Mouse (Mus musculus): ENCODE data around the gene Rusc1. TPM values are rescaled to one million over a fixed set of nuclear protein-coding genes. Genes with fewer than 3 reads are reported as not detected.

Rusc1 gene
- polyA plus RNA-seq (2015; fragmentation: Illumina TruSeq; extraction: RNeasy Lipid Tissue Mini Kit (QIAGEN cat#74804); ENCODE audit: low read depth, low replicate concordance) = 130 TPM

DNA sequence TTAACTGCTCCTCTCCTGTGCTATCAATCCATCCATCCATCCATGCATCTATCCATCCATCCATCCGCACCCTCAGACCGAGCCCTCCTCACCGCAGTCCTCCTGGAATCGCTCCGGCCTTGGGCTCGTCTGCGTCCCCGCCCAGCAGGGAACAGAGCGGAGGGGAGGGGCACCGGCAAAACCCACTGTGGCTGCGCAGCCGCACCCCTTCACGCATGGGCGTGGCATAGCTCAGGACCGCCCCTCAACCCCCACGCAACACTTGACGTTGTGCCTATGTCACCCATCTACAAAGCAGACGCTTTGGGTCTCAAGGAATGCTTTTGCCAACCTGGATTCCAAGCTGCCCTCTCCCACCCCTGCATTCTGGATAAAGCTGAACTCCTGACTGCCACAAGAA lies at the start of gene Rusc1:
TSS of gene Rusc1 (minus strand) at position 137 of the 400 bp plus-strand sequence.

GRCm38 (mm10) chr3:89135958-89136357 lies 42.8 kb upstream of the Rusc1 start, which contains the start of gene Pklr:
Gene Pklr, plus strand, starts transcription at chr3:89136142.

GRCm38 (mm10) chr3:89101812-89102494 lies 8.8 kb upstream of the Rusc1 start, which contains the start of gene Fdps:
Gene Fdps, minus strand, starts transcription at chr3:89101959.

GRCm38 (mm10) chr3:89100811-89101210 lies 7.7 kb upstream of the Rusc1 start, which contains the start of gene Gm43738:
Gene Gm43738, minus strand, starts transcription at chr3:89101099.

Other genes starting within 250 kb of the Rusc1 start
- 20.6 TPM for gene Msto1, start 179.3 kb downstream of the Rusc1 start, polyA plus RNA-seq (2015; fragmentation: Illumina TruSeq; extraction: RNeasy Lipid Tissue Mini Kit (QIAGEN cat#74804); ENCODE audit: low read depth, low replicate concordance)
- 33.9 TPM for gene Ash1l, start 142.7 kb downstream of the Rusc1 start, polyA plus RNA-seq (2015; fragmentation: Illumina TruSeq; extraction: RNeasy Lipid Tissue Mini Kit (QIAGEN cat#74804); ENCODE audit: low read depth, low replicate concordance)
- 140 TPM for gene Dap3, start 142.1 kb downstream of the Rusc1 start, polyA plus RNA-seq (2015; fragmentation: Illumina TruSeq; extraction: RNeasy Lipid Tissue Mini Kit (QIAGEN cat#74804); ENCODE audit: low read depth, low replicate concordance)
- gene Gm43738, start 7.8 kb upstream of the Rusc1 start, polyA plus RNA-seq (2015; fragmentation: Illumina TruSeq; extraction: RNeasy Lipid Tissue Mini Kit (QIAGEN cat#74804); ENCODE audit: low read depth, low replicate concordance) = not detected
- gene Fdps, start 8.6 kb upstream of the Rusc1 start, polyA plus RNA-seq (2015; fragmentation: Illumina TruSeq; extraction: RNeasy Lipid Tissue Mini Kit (QIAGEN cat#74804); ENCODE audit: low read depth, low replicate concordance) = 98.7 TPM
- not detected for gene Pklr, start 42.8 kb upstream of the Rusc1 start, polyA plus RNA-seq (2015; fragmentation: Illumina TruSeq; extraction: RNeasy Lipid Tissue Mini Kit (QIAGEN cat#74804); ENCODE audit: low read depth, low replicate concordance)
- gene Hcn3, start 66.9 kb upstream of the Rusc1 start, polyA plus RNA-seq (2015; fragmentation: Illumina TruSeq; extraction: RNeasy Lipid Tissue Mini Kit (QIAGEN cat#74804); ENCODE audit: low read depth, low replicate concordance) = 8.9 TPM
- gene Clk2, start 71.5 kb upstream of the Rusc1 start, polyA plus RNA-seq (2015; fragmentation: Illumina TruSeq; extraction: RNeasy Lipid Tissue Mini Kit (QIAGEN cat#74804); ENCODE audit: low read depth, low replicate concordance) = 35.8 TPM
- 70.0 TPM for gene Scamp3, start 84.2 kb upstream of the Rusc1 start, polyA plus RNA-seq (2015; fragmentation: Illumina TruSeq; extraction: RNeasy Lipid Tissue Mini Kit (QIAGEN cat#74804); ENCODE audit: low read depth, low replicate concordance)
- gene Fam189b, start 89.8 kb upstream of the Rusc1 start, polyA plus RNA-seq (2015; fragmentation: Illumina TruSeq; extraction: RNeasy Lipid Tissue Mini Kit (QIAGEN cat#74804); ENCODE audit: low read depth, low replicate concordance) = 38.8 TPM
- gene Gba, start 109.6 kb upstream of the Rusc1 start, polyA plus RNA-seq (2015; fragmentation: Illumina TruSeq; extraction: RNeasy Lipid Tissue Mini Kit (QIAGEN cat#74804); ENCODE audit: low read depth, low replicate concordance) = 53.9 TPM
- gene Thbs3, start 121.9 kb upstream of the Rusc1 start, polyA plus RNA-seq (2015; fragmentation: Illumina TruSeq; extraction: RNeasy Lipid Tissue Mini Kit (QIAGEN cat#74804); ENCODE audit: low read depth, low replicate concordance) = 26.1 TPM
- 99.5 TPM for gene Mtx1, start 133.8 kb upstream of the Rusc1 start, polyA plus RNA-seq (2015; fragmentation: Illumina TruSeq; extraction: RNeasy Lipid Tissue Mini Kit (QIAGEN cat#74804); ENCODE audit: low read depth, low replicate concordance)
- 0.33 TPM for gene Muc1, start 135.7 kb upstream of the Rusc1 start, polyA plus RNA-seq (2015; fragmentation: Illumina TruSeq; extraction: RNeasy Lipid Tissue Mini Kit (QIAGEN cat#74804); ENCODE audit: low read depth, low replicate concordance)
- gene Krtcap2, start 152.7 kb upstream of the Rusc1 start, polyA plus RNA-seq (2015; fragmentation: Illumina TruSeq; extraction: RNeasy Lipid Tissue Mini Kit (QIAGEN cat#74804); ENCODE audit: low read depth, low replicate concordance) = 68.5 TPM
- 53.6 TPM for gene Trim46, start 153.0 kb upstream of the Rusc1 start, polyA plus RNA-seq (2015; fragmentation: Illumina TruSeq; extraction: RNeasy Lipid Tissue Mini Kit (QIAGEN cat#74804); ENCODE audit: low read depth, low replicate concordance)
- gene Dpm3, start 166.0 kb upstream of the Rusc1 start, polyA plus RNA-seq (2015; fragmentation: Illumina TruSeq; extraction: RNeasy Lipid Tissue Mini Kit (QIAGEN cat#74804); ENCODE audit: low read depth, low replicate concordance) = 107 TPM
- gene Slc50a1, start 177.3 kb upstream of the Rusc1 start, polyA plus RNA-seq (2015; fragmentation: Illumina TruSeq; extraction: RNeasy Lipid Tissue Mini Kit (QIAGEN cat#74804); ENCODE audit: low read depth, low replicate concordance) = 61.6 TPM
- 9.0 TPM for gene Efna1, start 187.8 kb upstream of the Rusc1 start, polyA plus RNA-seq (2015; fragmentation: Illumina TruSeq; extraction: RNeasy Lipid Tissue Mini Kit (QIAGEN cat#74804); ENCODE audit: low read depth, low replicate concordance)
- 43.7 TPM for gene Efna3, start 229.7 kb upstream of the Rusc1 start, polyA plus RNA-seq (2015; fragmentation: Illumina TruSeq; extraction: RNeasy Lipid Tissue Mini Kit (QIAGEN cat#74804); ENCODE audit: low read depth, low replicate concordance)
- gene Efna4, start 244.7 kb upstream of the Rusc1 start, polyA plus RNA-seq (2015; fragmentation: Illumina TruSeq; extraction: RNeasy Lipid Tissue Mini Kit (QIAGEN cat#74804); ENCODE audit: low read depth, low replicate concordance) = not detected